Mouse (Mus musculus) left cerebral cortex, postnatal 25 days (tissue): ENCODE data around the gene Ptpdc1. TPM values are rescaled to one million over a fixed set of nuclear protein-coding genes. Genes with fewer than 3 reads are reported as not detected.
A peak's percentile ranks its signal among the peaks of the same experiment; 100 is the strongest.

Experiments used
- DNase-seq, 2 experiments: peaks; one replicate each; pipeline ENCODE4 v3.0.0; 2022; ENCODE audit warnings: low spot score in 2 of 2, mixed read lengths in 1 of 2
- intact Hi-C: fragments of 180-260 bp; cut with DNase I; formaldehyde crosslinking; loops from one replicate; pipeline ENCODE4 v1.15.1; 2025
- total RNA-seq, 2 experiments: library from RNA; stranded (reverse); gene quantifications; 2 replicates each; pipeline ENCODE4 v1.2.3; 2021

Gene Ptpdc1
- total RNA-seq, 2 experiments from 2014 or later: 25.0 to 25.8 TPM

GRCm38 (mm10) chr13:48658588-48659253 is 33.3 kb upstream of the Ptpdc1 start:
- no peak for DNase-seq
- intact Hi-C loops: loop anchor here (5.0 to 10.0 kb wide), 3 partner anchors 339 to 546 kb away; no protein-coding TSS in a partner anchor

- DNase-seq: no peak
- intact Hi-C loops: loop anchor here (5.0 to 10.0 kb wide), 3 partner anchors 340 to 547 kb away; no protein-coding TSS in a partner anchor
These were observed 32.3 kb upstream of the Ptpdc1 start for GRCm38 (mm10) chr13:48657791-48658190.

GRCm38 (mm10) chr13:48655637-48656036 is 30.2 kb upstream of the Ptpdc1 start:
- peak; percentile 43 to 71 for DNase-seq
- intact Hi-C loops: loop anchor here (2.0 to 10.0 kb wide), 5 partner anchors 77 to 549 kb away; no protein-coding TSS in a partner anchor

GRCm38 (mm10) chr13:48653788-48654770 is 28.6 kb upstream of the Ptpdc1 start:
- peak; percentile 65 to 71 for DNase-seq
- intact Hi-C loops: loop anchor here (2.0 to 10.0 kb wide), 4 partner anchors 79 to 551 kb away; no protein-coding TSS in a partner anchor

- no peak for DNase-seq
- intact Hi-C loops: loop anchor here (10.0 kb wide), 2 partner anchors 523 to 553 kb away; no protein-coding TSS in a partner anchor
These were observed 25.9 kb upstream of the Ptpdc1 start for GRCm38 (mm10) chr13:48651132-48652065.

- no peak for DNase-seq
- intact Hi-C loops: loop anchor here (10.0 kb wide), 2 partner anchors 524 to 554 kb away; no protein-coding TSS in a partner anchor
These were observed 25.2 kb upstream of the Ptpdc1 start for GRCm38 (mm10) chr13:48650615-48651014.

- no peak for DNase-seq
- intact Hi-C loops: no loop called here
These were observed 21.2 kb upstream of the Ptpdc1 start for GRCm38 (mm10) chr13:48646696-48647095.

- intact Hi-C loops: no loop called here
- no peak for DNase-seq
These were observed 18.5 kb upstream of the Ptpdc1 start for GRCm38 (mm10) chr13:48643991-48644390.

GRCm38 (mm10) chr13:48643072-48643471 is 17.6 kb upstream of the Ptpdc1 start:
- intact Hi-C loops: no loop called here
- no peak for DNase-seq

- intact Hi-C loops: loop anchor here (1.0 kb wide), 1 partner anchor 111 kb away; no protein-coding TSS in a partner anchor
These were observed 14.1 kb upstream of the Ptpdc1 start for GRCm38 (mm10) chr13:48639570-48639969.

GRCm38 (mm10) chr13:48637706-48638105 is 12.2 kb upstream of the Ptpdc1 start:
- intact Hi-C loops: no loop called here
- no peak for DNase-seq

More at GRCm38 (mm10) chr13:48639570-48639969, 14.1 kb upstream of the Ptpdc1 start:
- peak; percentile 67 to 81 for DNase-seq

- no peak for DNase-seq
These were observed 6.2 kb upstream of the Ptpdc1 start for GRCm38 (mm10) chr13:48631691-48632090.

GRCm38 (mm10) chr13:48624968-48625398 is 481 bp downstream of the Ptpdc1 start:
- intact Hi-C loops: loop anchor here (10.0 kb wide), 1 partner anchor 50 kb away; no protein-coding TSS in a partner anchor
- peak in 1 of 2 experiments; percentile 26 for DNase-seq

More at GRCm38 (mm10) chr13:48631691-48632090, 6.2 kb upstream of the Ptpdc1 start:
- intact Hi-C loops: no loop called here

- no peak for DNase-seq
- intact Hi-C loops: no loop called here
These were observed 6.6 kb downstream of the Ptpdc1 start for GRCm38 (mm10) chr13:48618890-48619289.

GRCm38 (mm10) chr13:48617774-48618173 is 7.7 kb downstream of the Ptpdc1 start:
- intact Hi-C loops: no loop called here
- no peak for DNase-seq

- DNase-seq: no peak
- intact Hi-C loops: no loop called here
These were observed 10.9 kb downstream of the Ptpdc1 start for GRCm38 (mm10) chr13:48614525-48614924.

- intact Hi-C loops: no loop called here
- DNase-seq: peak; percentile 18 to 72
These were observed 16.4 kb downstream of the Ptpdc1 start for GRCm38 (mm10) chr13:48609106-48609505.

GRCm38 (mm10) chr13:48604591-48604990 is 20.9 kb downstream of the Ptpdc1 start:
- intact Hi-C loops: no loop called here
- DNase-seq: no peak

GRCm38 (mm10) chr13:48603296-48603695 is 22.2 kb downstream of the Ptpdc1 start:
- intact Hi-C loops: no loop called here
- DNase-seq: no peak
